Mouse (Mus musculus) stomach, embryonic 16.5 days (tissue): ENCODE results near the gene Uchl5. TPM values are rescaled to one million over a fixed set of nuclear protein-coding genes. Genes with fewer than 3 reads are reported as not detected.

Source experiments
- polyA plus RNA-seq: library from polyadenylated mRNA; unstranded; fragments of >200 nt; fragmentation: Nextera tagmentation; extraction: Ambion mirVana; gene quantifications from 2 replicates; pipeline ENCODE4 v1.2.1, GENCODE M21; 2015

Gene Uchl5
- polyA plus RNA-seq, 1 experiment from 2014 or later, result 105 TPM

Other genes starting within 250 kb of the Uchl5 start
- 0.27 and 0.49 TPM in 2 replicates for gene B3galt2, start 136.6 kb upstream of the Uchl5 start, polyA plus RNA-seq
- 7.3 and 11.4 TPM in 2 replicates for gene Cdc73, start 74.4 kb upstream of the Uchl5 start, polyA plus RNA-seq
- gene Glrx2, start 60.9 kb upstream of the Uchl5 start, polyA plus RNA-seq, result 85.2 and 97.9 TPM in 2 replicates
- 16.2 and 17.5 TPM in 2 replicates for gene Trove2, start 204 bp upstream of the Uchl5 start, polyA plus RNA-seq
- gene Rgs2, start 226.9 kb downstream of the Uchl5 start, polyA plus RNA-seq, result 80.3 and 85.8 TPM in 2 replicates